Mouse (Mus musculus): ENCODE data around the gene Parp1.
"Not testable (repeated sequence)": the region's sequence is repeated elsewhere in the genome, so short reads cannot be mapped to it uniquely, and the experiment has no call there.

The Parp1 gene

GRCm38 (mm10) chr1:180561187-180561586 lies 7.5 kb upstream of the Parp1 start:
- DNase-seq, result no peak

- no peak for DNase-seq
Measured at GRCm38 (mm10) chr1:180564885-180565284, 3.8 kb upstream of the Parp1 start.

- no peak for DNase-seq
Measured at GRCm38 (mm10) chr1:180567761-180568160, 963 bp upstream of the Parp1 start.

- no peak for DNase-seq
Measured at GRCm38 (mm10) chr1:180568248-180568647, 476 bp upstream of the Parp1 start.

GRCm38 (mm10) chr1:180569453-180569852 lies 729 bp downstream of the Parp1 start:
- no peak for DNase-seq

- DNase-seq, result no peak
Measured at GRCm38 (mm10) chr1:180570181-180570580, 1.5 kb downstream of the Parp1 start.

- DNase-seq, result no peak
Measured at GRCm38 (mm10) chr1:180571018-180571589, 2.4 kb downstream of the Parp1 start.

GRCm38 (mm10) chr1:180571721-180572120 lies 3.0 kb downstream of the Parp1 start:
- DNase-seq, result not testable (repeated sequence)

- no peak for DNase-seq
Measured at GRCm38 (mm10) chr1:180572154-180572553, 3.4 kb downstream of the Parp1 start.

- DNase-seq, result no peak
Measured at GRCm38 (mm10) chr1:180576524-180576923, 7.8 kb downstream of the Parp1 start.

GRCm38 (mm10) chr1:180577837-180578236 lies 9.1 kb downstream of the Parp1 start:
- no peak for DNase-seq

GRCm38 (mm10) chr1:180587792-180588442 lies 19.2 kb downstream of the Parp1 start:
- DNase-seq, result peak; percentile 55 to 67

- DNase-seq, result no peak
Measured at GRCm38 (mm10) chr1:180600578-180600977, 31.9 kb downstream of the Parp1 start.

- DNase-seq, result peak; percentile 47 to 56
Measured at GRCm38 (mm10) chr1:180601806-180602205, 33.1 kb downstream of the Parp1 start.

GRCm38 (mm10) chr1:180604579-180604978 lies 35.9 kb downstream of the Parp1 start:
- DNase-seq, result no peak

GRCm38 (mm10) chr1:180606106-180606505 lies 37.4 kb downstream of the Parp1 start:
- DNase-seq, result no peak

- DNase-seq, result no peak
Measured at GRCm38 (mm10) chr1:180606796-180607577, 38.3 kb downstream of the Parp1 start.

GRCm38 (mm10) chr1:180607578-180607879 lies 38.8 kb downstream of the Parp1 start:
- no peak for DNase-seq

GRCm38 (mm10) chr1:180611842-180612241 lies 43.1 kb downstream of the Parp1 start:
- DNase-seq, result not testable (repeated sequence)

- no peak for DNase-seq
Measured at GRCm38 (mm10) chr1:180616762-180617161, 48.0 kb downstream of the Parp1 start.

- no peak for DNase-seq
Measured at GRCm38 (mm10) chr1:180622389-180622788, 53.7 kb downstream of the Parp1 start.

- DNase-seq, result no peak
Measured at GRCm38 (mm10) chr1:180623911-180624310, 55.2 kb downstream of the Parp1 start.

- no peak for DNase-seq
Measured at GRCm38 (mm10) chr1:180626141-180626540, 57.4 kb downstream of the Parp1 start.

GRCm38 (mm10) chr1:180637796-180638195 lies 69.1 kb downstream of the Parp1 start:
- DNase-seq, result not testable (repeated sequence)
